In the genomic region with DNA sequence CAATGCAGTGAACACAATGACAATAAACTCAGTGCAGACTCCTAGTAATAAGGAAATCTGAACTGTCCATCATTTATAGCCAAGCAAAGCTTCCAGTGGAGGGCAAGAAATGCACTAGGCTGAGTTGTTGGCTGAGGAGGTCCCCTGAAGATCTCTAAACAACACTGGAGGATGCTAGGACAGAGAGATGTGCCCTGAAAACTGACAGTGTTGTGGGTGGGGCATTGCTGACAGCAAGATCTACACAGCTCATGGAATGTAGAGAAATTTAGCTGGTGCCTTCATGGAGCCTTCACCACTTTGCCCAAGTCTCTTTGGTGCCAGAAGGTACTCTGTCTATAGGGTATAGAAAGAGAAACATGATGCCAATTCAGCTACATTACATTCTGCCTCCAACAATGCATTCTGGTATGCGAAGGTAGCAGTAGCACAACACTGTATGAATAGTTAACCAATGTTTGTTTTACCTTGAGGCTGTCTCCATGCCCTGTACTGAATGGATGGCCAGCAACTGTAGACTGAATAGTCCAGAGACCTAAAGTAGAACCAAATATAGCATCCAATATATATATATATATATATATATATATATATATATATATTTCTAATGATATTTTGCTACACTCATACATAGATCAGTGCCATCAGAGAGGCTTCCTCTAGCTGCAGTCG, we compare ENCODE assay signal across 21 mouse cellular contexts.
DNase-seq lines count a peak whose midpoint lies in the region; ATAC-seq lines count a peak whose summit lies in the region.
"Had no signal": no experiment of that assay in that cellular context is flagged by ENCODE, and none has a peak within 500 bp of the region (broad histone marks: within the 10 kb centered on the region; RNA-seq: fewer than 3 reads in every experiment).

No protein-coding gene starts in this region.

- H3K9me3 ChIP-seq in hindbrain, embryonic 15.5 days = peaks cover 81% of the 10 kb centered on the region
- peaks cover 95% of the 10 kb centered on the region for H3K9me3 ChIP-seq in hindbrain, embryonic 10.5 days
- peaks cover 42% of the 10 kb centered on the region for H3K9me3 ChIP-seq in midbrain, embryonic 11.5 days (ENCODE audit: control insufficient read depth, low read length)
- peaks cover 75% of the 10 kb centered on the region for H3K9me3 ChIP-seq in midbrain, embryonic 15.5 days
- H3K9me3 ChIP-seq in limb, embryonic 15.5 days = peaks cover 32% of the 10 kb centered on the region
- peaks cover 36% of the 10 kb centered on the region for H3K9me3 ChIP-seq in stomach, embryonic 14.5 days (ENCODE audit: control insufficient read depth, low read depth, low read length)

- no peak overlapping the region for H3K9ac ChIP-seq in hindbrain, embryonic 15.5 days
- H3K9ac ChIP-seq in midbrain, embryonic 11.5 days (ENCODE audit: low read length) = no peak overlapping the region
- no peak overlapping the region for H3K9ac ChIP-seq in midbrain, embryonic 15.5 days
- H3K9ac ChIP-seq in limb, embryonic 15.5 days = no peak overlapping the region
- no peak overlapping the region for H3K9ac ChIP-seq in stomach, embryonic 14.5 days (replicated peaks; ENCODE audit: low read depth, low read length)
- H3K9ac ChIP-seq: embryonic facial prominence, embryonic 13.5 days; neural tube, embryonic 13.5 days; stomach, embryonic 15.5 days had no signal

- no peak overlapping the region for H3K4me2 ChIP-seq in hindbrain, embryonic 15.5 days
- H3K4me2 ChIP-seq in midbrain, embryonic 11.5 days = no peak overlapping the region
- H3K4me2 ChIP-seq in midbrain, embryonic 15.5 days = no peak overlapping the region
- no peak overlapping the region for H3K4me2 ChIP-seq in limb, embryonic 15.5 days
- no peak overlapping the region for H3K4me2 ChIP-seq in stomach, embryonic 14.5 days (replicated peaks; ENCODE audit: low read depth, low read length)
- H3K4me2 ChIP-seq: embryonic facial prominence, embryonic 13.5 days; neural tube, embryonic 13.5 days; stomach, embryonic 15.5 days had no signal

- WGBS in hindbrain, embryonic 15.5 days = 62% methylated on average over 2 of the region's 2 CpGs
- 65% methylated on average over 2 of the region's 2 CpGs for WGBS in hindbrain, embryonic 10.5 days
- WGBS in midbrain, embryonic 11.5 days = 59% methylated on average over 2 of the region's 2 CpGs
- 54% methylated on average over 2 of the region's 2 CpGs for WGBS in midbrain, embryonic 15.5 days
- 55% methylated on average over 2 of the region's 2 CpGs for WGBS in limb, embryonic 15.5 days
- 60% methylated on average over 2 of the region's 2 CpGs for WGBS in stomach, embryonic 14.5 days

- H3K4me3 ChIP-seq in hindbrain, embryonic 15.5 days = no peak overlapping the region
- H3K4me3 ChIP-seq in hindbrain, embryonic 10.5 days = no peak overlapping the region
- no peak overlapping the region for H3K4me3 ChIP-seq in midbrain, embryonic 11.5 days (ENCODE audit: low read depth, low read length)
- no peak overlapping the region for H3K4me3 ChIP-seq in midbrain, embryonic 15.5 days
- no peak overlapping the region for H3K4me3 ChIP-seq in limb, embryonic 15.5 days
- H3K4me3 ChIP-seq in stomach, embryonic 14.5 days (ENCODE audit: low read depth, low read length) = no peak overlapping the region
- H3K4me3 ChIP-seq: embryonic facial prominence, embryonic 13.5 days; gastrocnemius, adult 2 months; neural tube, embryonic 13.5 days; stomach, embryonic 15.5 days had no signal

- no peaks in the 10 kb centered on the region for H3K4me1 ChIP-seq in hindbrain, embryonic 15.5 days (replicated peaks)
- no peaks in the 10 kb centered on the region for H3K4me1 ChIP-seq in hindbrain, embryonic 10.5 days (replicated peaks)
- H3K4me1 ChIP-seq in midbrain, embryonic 11.5 days (ENCODE audit: control insufficient read depth, insufficient read depth, low read length) = no peaks in the 10 kb centered on the region
- no peaks in the 10 kb centered on the region for H3K4me1 ChIP-seq in midbrain, embryonic 15.5 days
- no peaks in the 10 kb centered on the region for H3K4me1 ChIP-seq in limb, embryonic 15.5 days
- no peaks in the 10 kb centered on the region for H3K4me1 ChIP-seq in stomach, embryonic 14.5 days (ENCODE audit: control insufficient read depth, insufficient read depth, low read length)
- H3K4me1 ChIP-seq: embryonic facial prominence, embryonic 13.5 days; neural tube, embryonic 13.5 days; stomach, embryonic 15.5 days had no signal

- H3K36me3 ChIP-seq in hindbrain, embryonic 15.5 days = no peaks in the 10 kb centered on the region
- H3K36me3 ChIP-seq in hindbrain, embryonic 10.5 days = no peaks in the 10 kb centered on the region
- H3K36me3 ChIP-seq in midbrain, embryonic 11.5 days (ENCODE audit: control insufficient read depth, insufficient read depth, low read length) = no peaks in the 10 kb centered on the region
- H3K36me3 ChIP-seq in midbrain, embryonic 15.5 days (replicated peaks) = no peaks in the 10 kb centered on the region
- no peaks in the 10 kb centered on the region for H3K36me3 ChIP-seq in limb, embryonic 15.5 days
- no peaks in the 10 kb centered on the region for H3K36me3 ChIP-seq in stomach, embryonic 14.5 days (ENCODE audit: control insufficient read depth, insufficient read depth, low read length)
- H3K36me3 ChIP-seq: embryonic facial prominence, embryonic 13.5 days; neural tube, embryonic 13.5 days; stomach, embryonic 15.5 days had no signal

- H3K27ac ChIP-seq in hindbrain, embryonic 15.5 days (replicated peaks) = no peak overlapping the region
- no peak overlapping the region for H3K27ac ChIP-seq in hindbrain, embryonic 10.5 days
- H3K27ac ChIP-seq in midbrain, embryonic 11.5 days (ENCODE audit: low read depth, low read length) = no peak overlapping the region
- no peak overlapping the region for H3K27ac ChIP-seq in midbrain, embryonic 15.5 days
- H3K27ac ChIP-seq in limb, embryonic 15.5 days = no peak overlapping the region
- H3K27ac ChIP-seq in stomach, embryonic 14.5 days (ENCODE audit: low read length) = no peak overlapping the region
- H3K27ac ChIP-seq: embryonic facial prominence, embryonic 13.5 days; gastrocnemius, adult 2 months; neural tube, embryonic 13.5 days; stomach, embryonic 15.5 days had no signal

- ATAC-seq in hindbrain, embryonic 15.5 days (ENCODE audit: low FRiP score, low read depth) = peak; percentile 30; the same call in 1 of the 2 replicates
- peak; percentile 28 for ATAC-seq in midbrain, embryonic 11.5 days (ENCODE audit: low FRiP score)
- ATAC-seq in midbrain, embryonic 15.5 days (replicated peaks) = no peak
- peak; percentile 46; the same call in 1 of the 2 replicates for ATAC-seq in limb, embryonic 15.5 days (ENCODE audit: insufficient number of reproducible peaks, low FRiP score, low TSS enrichment, low read depth)
- ATAC-seq in stomach, embryonic 14.5 days (ENCODE audit: insufficient number of reproducible peaks, insufficient read depth, low FRiP score, low read depth) = peak; percentile 46; the same call in 1 of the 2 replicates
- ATAC-seq: CD4-positive, CD25-positive, alpha-beta regulatory T cell, adult 4 months; forebrain, embryonic 16.5 days; lung, postnatal 0 days had no signal

- no peak for DNase-seq in hindbrain, embryonic 10.5 days (ENCODE audit: low spot score)
- no peak for DNase-seq in midbrain, embryonic 11.5 days (ENCODE audit: low spot score, missing footprints)
- no peak for DNase-seq in thymus, postnatal 10 days (ENCODE audit: low spot score in 2 of 2)
- DNase-seq: adrenal gland, adult 2 months; cerebellum, adult 11-12 months; cerebellum, postnatal 36 days; gastrocnemius, adult 2 months; heart, postnatal 10 days; kidney, adult 2 months; left cerebral cortex, postnatal 4 days; thymus, postnatal 25 days had no signal

- no peaks in the 10 kb centered on the region for H3K27me3 ChIP-seq in hindbrain, embryonic 15.5 days
- H3K27me3 ChIP-seq in hindbrain, embryonic 10.5 days (ENCODE audit: insufficient read depth, poor library complexity, severe bottlenecking) = no peaks in the 10 kb centered on the region
- H3K27me3 ChIP-seq in midbrain, embryonic 11.5 days (ENCODE audit: control insufficient read depth, insufficient read depth, low read length) = no peaks in the 10 kb centered on the region
- H3K27me3 ChIP-seq in midbrain, embryonic 15.5 days (replicated peaks) = no peaks in the 10 kb centered on the region
- H3K27me3 ChIP-seq in limb, embryonic 15.5 days = no peaks in the 10 kb centered on the region
- no peaks in the 10 kb centered on the region for H3K27me3 ChIP-seq in stomach, embryonic 14.5 days (ENCODE audit: control insufficient read depth, insufficient read depth, low read length)
- H3K27me3 ChIP-seq: embryonic facial prominence, embryonic 13.5 days; neural tube, embryonic 13.5 days; stomach, embryonic 15.5 days had no signal
